Mouse (Mus musculus): ENCODE data around the gene Ganc.

- TF ChIP-seq CTCF (IDR thresholded peaks at IDR 0.05; ENCODE audit: low read depth, low read length) (no peak), POLR2AphosphoS5 (IDR thresholded peaks at IDR 0.05; ENCODE audit: insufficient replicate concordance, low read depth, low read length) (no peak), GATA1 (IDR thresholded peaks at IDR 0.05; ENCODE audit: borderline replicate concordance, low read length) (no peak), TAL1 (conservative IDR thresholded peaks at IDR 0.05; ENCODE audit: low read depth, low read length) (no peak), GATA2 (IDR thresholded peaks at IDR 0.05; ENCODE audit: borderline replicate concordance, low read depth, low read length) (no peak)
These were observed 48.9 kb downstream of the Ganc start for GRCm38 (mm10) chr2:120452600-120452999.
